Mouse (Mus musculus) brain, embryonic 14.5 days (tissue): Measurements from ENCODE around the gene Klk13.

ENCODE experiments used
- CTCF ChIP-seq: fragments of 200-500 bp; IDR thresholded peaks from 2 replicates; pipeline ENCODE4 v1.5.1; 2012; ENCODE audit warnings: inconsistent platforms, mild to moderate bottlenecking, moderate library complexity, borderline replicate concordance; ENCODE audit not compliant: insufficient read depth, insufficient read length; ENCODE audit errors: extremely low read depth
- POLR2A ChIP-seq: fragments of 200-500 bp; IDR thresholded peaks from 2 replicates; pipeline ENCODE4 v1.6.1; 2012; ENCODE audit warnings: mild to moderate bottlenecking, inconsistent platforms, borderline replicate concordance; ENCODE audit not compliant: poor library complexity, insufficient read depth, insufficient read length, severe bottlenecking; ENCODE audit errors: extremely low read depth

- TF ChIP-seq CTCF (peak; percentile 56; the same call in 1 of the 2 replicates), POLR2A (no peak)
These were observed 33.9 kb upstream of the Klk13 start for GRCm38 (mm10) chr7:43678517-43678916.
